Comparison of ENCODE assay signal across 1 mouse cellular context in genomic region chr3:122408798-122409311, GRCm38 (mm10).
A peak's percentile ranks its signal among the peaks of the same experiment; 100 is the strongest.
TF ChIP-seq lines count a peak whose summit lies in the region.

No protein-coding gene starts in this region.

TF ChIP-seq in CH12.LX, 34 proteins besides CTCF, POLR2A, EP300 and RAD21 (continued from another document):
- peak; percentile 42; the same call in 1 of the 2 replicates for TF ChIP-seq ETS1 (conservative IDR thresholded peaks at IDR 0.05; ENCODE audit: low read depth, low read length)
- no peak for TF ChIP-seq ZNF384 (IDR thresholded peaks at IDR 0.05; ENCODE audit: low read depth, low read length)
- TF ChIP-seq ZKSCAN1 (IDR thresholded peaks at IDR 0.05; ENCODE audit: borderline replicate concordance, low read depth, low read length), result no peak
- TF ChIP-seq GABPA (IDR thresholded peaks at IDR 0.05; ENCODE audit: insufficient replicate concordance, low read depth, low read length), result no peak
- TF ChIP-seq POLR2AphosphoS2 (IDR thresholded peaks at IDR 0.05; ENCODE audit: low read depth, low read length), result peak; percentile 51; the same call in 1 of the 2 replicates
- TF ChIP-seq JUND (conservative IDR thresholded peaks at IDR 0.05; ENCODE audit: low read depth, low read length), result no peak
- TF ChIP-seq CHD1 (IDR thresholded peaks at IDR 0.05; ENCODE audit: low read depth, low read length), result no peak
- TF ChIP-seq KAT2A (IDR thresholded peaks at IDR 0.05; ENCODE audit: insufficient replicate concordance, low read length), result no peak
- peak; percentile 68 for TF ChIP-seq IRF4 (IDR thresholded peaks at IDR 0.05; ENCODE audit: low read depth, low read length)
- TF ChIP-seq ELF1 (IDR thresholded peaks at IDR 0.05; ENCODE audit: low read depth, low read length), result peak; percentile 70
- TF ChIP-seq ZC3H11A (IDR thresholded peaks at IDR 0.05; ENCODE audit: low read depth, low read length), result no peak
- TF ChIP-seq BHLHE40 (IDR thresholded peaks at IDR 0.05; ENCODE audit: low read depth, low read length), result peak; percentile 62
- no peak for TF ChIP-seq CHD2 (IDR thresholded peaks at IDR 0.05; ENCODE audit: low read length)
- peak; percentile 72 for TF ChIP-seq SIN3A (IDR thresholded peaks at IDR 0.05; ENCODE audit: low read length)
- TF ChIP-seq MAZ (IDR thresholded peaks at IDR 0.05; ENCODE audit: low read depth, low read length), result no peak; the same call in 1 of the 2 replicates
TF ChIP-seq in CH12.LX: peak in this region for 12.
